Mouse (Mus musculus): Measurements from ENCODE around the gene Sbf2.

DNA sequence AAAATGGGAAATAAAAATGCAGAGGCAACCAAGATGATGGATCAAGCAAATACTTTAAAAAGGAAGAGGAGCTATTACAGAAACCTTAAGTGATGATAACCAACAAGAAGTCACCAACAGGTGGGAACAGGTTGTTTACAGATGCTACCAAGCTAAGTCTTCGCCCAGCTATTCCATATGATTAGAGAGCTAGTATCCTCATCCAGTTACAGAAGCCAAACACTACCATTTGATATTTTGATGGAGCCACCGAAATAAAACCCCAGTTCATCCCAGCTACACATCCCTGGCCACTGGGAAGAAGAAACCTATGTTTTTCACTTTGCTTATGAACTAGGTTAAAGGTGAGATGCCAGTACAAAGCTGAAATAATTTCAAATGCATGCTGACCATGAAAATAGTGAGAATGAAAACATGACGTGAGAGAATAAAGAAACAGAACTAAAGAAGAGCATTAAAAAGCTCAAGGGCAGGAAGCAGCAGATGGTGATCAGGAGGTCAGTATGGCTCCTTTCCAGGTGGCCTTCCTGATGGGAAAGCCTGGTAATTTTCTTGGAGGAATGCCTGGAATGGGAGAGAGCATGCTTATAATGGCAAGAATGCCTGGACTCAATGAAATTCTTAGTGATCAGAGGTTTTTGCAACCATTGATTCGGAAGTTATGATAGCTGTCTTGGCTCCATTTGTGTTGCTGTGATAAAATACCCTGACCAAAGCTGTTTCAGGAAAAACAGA, 48.7 kb downstream of the Sbf2 start:
- no peak for TF ChIP-seq CTCF (IDR thresholded peaks at IDR 0.05; ENCODE audit: low read depth)
- TF ChIP-seq EP300 (IDR thresholded peaks at IDR 0.05; ENCODE audit: low read depth), result no peak

Measured in heart, postnatal 0 days (tissue).